Mouse (Mus musculus) layer of hippocampus, adult 18-20 months (tissue): Measurements from ENCODE around the gene Gp9. TPM values are rescaled to one million over a fixed set of nuclear protein-coding genes. Genes with fewer than 3 reads are reported as not detected.

ENCODE experiments used
- DNase-seq, 2 experiments: peaks; one replicate each; pipeline ENCODE4 v3.0.0; 2022; ENCODE audit warnings: low spot score in 2 of 2
- total RNA-seq, 2 experiments: library from RNA; stranded (reverse); gene quantifications; 2 replicates each; pipeline ENCODE4 v1.2.3; 2021

The Gp9 gene
- total RNA-seq, 2 experiments from 2014 or later: 1.3 to 1.7 TPM

- no peak for DNase-seq
Observed at GRCm38 (mm10) chr6:87808521-87808920, 30.6 kb downstream of the Gp9 start.

- DNase-seq: no peak
Observed at GRCm38 (mm10) chr6:87809144-87809543, 31.3 kb downstream of the Gp9 start.

GRCm38 (mm10) chr6:87809651-87810161 lies 31.8 kb downstream of the Gp9 start:
- no peak for DNase-seq

GRCm38 (mm10) chr6:87810311-87810710 lies 32.4 kb downstream of the Gp9 start:
- DNase-seq: no peak

- DNase-seq: peak; percentile 28 to 56
Observed at GRCm38 (mm10) chr6:87810713-87811669, 33.1 kb downstream of the Gp9 start.

GRCm38 (mm10) chr6:87811675-87812338 lies 33.9 kb downstream of the Gp9 start, which contains the start of gene Rab43:
TSS of gene Rab43 (minus strand) at chr6:87812164.
- DNase-seq: peak; percentile 89 to 91

GRCm38 (mm10) chr6:87812656-87813055 lies 34.8 kb downstream of the Gp9 start:
- DNase-seq: no peak

GRCm38 (mm10) chr6:87814486-87814885 lies 36.6 kb downstream of the Gp9 start:
- DNase-seq: no peak

GRCm38 (mm10) chr6:87820366-87820765 lies 42.5 kb downstream of the Gp9 start:
- DNase-seq: no peak

Other genes with a start within 250 kb of the Gp9 start
- gene Arhgap25, start 244.8 kb upstream of the Gp9 start, total RNA-seq: 1 to 10 TPM; 1.7 to 2.9 TPM
- gene Prokr1, start 187.3 kb upstream of the Gp9 start, total RNA-seq: under 1 TPM in 1 of 2 experiments, not detected in 1; 0.12 TPM
- 1 to 10 TPM; 7.5 to 7.9 TPM for gene Aplf, start 105.9 kb upstream of the Gp9 start, total RNA-seq
- gene Efcc1, start 47.2 kb upstream of the Gp9 start, total RNA-seq: 1 to 10 TPM; 3.6 to 5.2 TPM
- 10 to 100 TPM; 15.6 to 19.8 TPM for gene Rab43, start 34.1 kb downstream of the Gp9 start, total RNA-seq
- 1 to 10 TPM; 1.9 to 3.9 TPM for gene Gm45140, start 57.7 kb downstream of the Gp9 start, total RNA-seq
- 10 to 100 TPM; 24.1 to 25.0 TPM for gene Isy1, start 60.7 kb downstream of the Gp9 start, total RNA-seq
- gene Cnbp, start 73.0 kb downstream of the Gp9 start, total RNA-seq: 100 to 1,000 TPM; 261 to 266 TPM
- 100 to 1,000 TPM; 253 to 256 TPM for gene Copg1, start 109.7 kb downstream of the Gp9 start, total RNA-seq
- 10 to 100 TPM; 26.1 to 26.5 TPM for gene Hmces, start 135.9 kb downstream of the Gp9 start, total RNA-seq
- gene H1fx, start 203.6 kb downstream of the Gp9 start, total RNA-seq: 10 to 100 TPM; 68.5 to 69.6 TPM